Mouse (Mus musculus): Measurements from ENCODE around the gene Atg9a.
"Not testable (repeated sequence)": the region's sequence is repeated elsewhere in the genome, so short reads cannot be mapped to it uniquely, and the experiment has no call there.

Atg9a gene

DNA sequence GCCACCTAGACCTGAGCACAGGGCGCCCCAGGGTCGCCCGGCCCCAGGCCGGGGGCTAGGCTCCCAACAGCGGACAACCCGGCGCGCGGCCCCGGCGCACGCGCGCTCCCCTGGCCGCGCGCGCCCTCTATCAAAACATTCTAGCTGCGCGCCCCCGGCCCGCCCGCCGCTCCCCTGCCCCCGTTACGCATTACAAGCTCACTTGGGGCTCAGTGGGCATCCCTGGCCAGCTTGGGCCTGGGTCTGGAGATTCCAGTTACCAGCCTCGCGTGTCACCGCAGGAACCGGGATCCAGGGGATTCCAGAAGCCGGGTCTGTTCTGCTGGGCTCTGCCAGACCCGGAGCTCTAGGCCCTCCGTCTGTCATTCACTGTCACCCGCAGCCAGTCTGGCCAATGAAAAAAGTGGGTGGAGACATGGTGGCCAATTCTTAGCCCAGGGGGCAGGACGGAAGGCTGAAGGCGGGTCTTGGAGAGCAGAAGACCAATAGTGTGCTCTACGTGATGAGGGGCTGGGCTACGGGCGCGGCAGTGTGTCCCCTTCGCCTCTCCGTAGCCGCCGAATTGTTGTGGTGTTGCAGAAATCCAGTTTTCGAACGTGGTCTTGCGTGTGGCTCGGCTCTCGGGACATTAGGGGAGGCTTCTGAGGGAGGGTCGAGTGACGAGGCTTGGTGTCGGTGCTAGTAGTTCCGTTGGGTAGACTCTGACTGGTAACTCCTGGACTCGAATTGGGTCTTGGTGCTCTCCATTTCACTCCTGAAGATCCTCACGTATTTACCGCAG lies at the start of gene Atg9a, which contains the start of gene Ankzf1:
TSS of gene Atg9a (minus strand) at position 575 of the 781 bp plus-strand sequence.
TSS of gene Ankzf1 (plus strand) at position 530 of the 781 bp plus-strand sequence.
- peak; percentile 76 for DNase-seq (ENCODE audit: low spot score)

DNA sequence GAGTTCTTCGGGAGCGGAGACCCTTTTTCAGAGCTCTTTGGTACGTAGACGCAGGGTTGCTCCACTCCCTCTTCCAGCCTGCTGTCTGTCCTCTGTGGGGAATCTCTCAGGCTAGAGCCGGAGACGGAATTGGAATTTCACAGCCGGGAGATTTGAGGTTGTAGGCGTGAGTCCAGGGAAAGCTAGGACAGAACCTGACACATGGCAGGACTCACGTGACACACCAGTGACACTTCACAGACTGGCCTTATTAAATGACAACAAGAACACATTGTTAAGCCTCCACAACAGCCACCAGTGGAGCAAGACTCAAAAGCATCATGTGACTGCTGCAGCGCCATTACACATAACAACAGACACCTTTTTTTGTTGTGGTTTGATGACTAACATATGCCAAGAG lies 47.6 kb upstream of the Atg9a start:
- no peak for DNase-seq (ENCODE audit: low spot score)

DNA sequence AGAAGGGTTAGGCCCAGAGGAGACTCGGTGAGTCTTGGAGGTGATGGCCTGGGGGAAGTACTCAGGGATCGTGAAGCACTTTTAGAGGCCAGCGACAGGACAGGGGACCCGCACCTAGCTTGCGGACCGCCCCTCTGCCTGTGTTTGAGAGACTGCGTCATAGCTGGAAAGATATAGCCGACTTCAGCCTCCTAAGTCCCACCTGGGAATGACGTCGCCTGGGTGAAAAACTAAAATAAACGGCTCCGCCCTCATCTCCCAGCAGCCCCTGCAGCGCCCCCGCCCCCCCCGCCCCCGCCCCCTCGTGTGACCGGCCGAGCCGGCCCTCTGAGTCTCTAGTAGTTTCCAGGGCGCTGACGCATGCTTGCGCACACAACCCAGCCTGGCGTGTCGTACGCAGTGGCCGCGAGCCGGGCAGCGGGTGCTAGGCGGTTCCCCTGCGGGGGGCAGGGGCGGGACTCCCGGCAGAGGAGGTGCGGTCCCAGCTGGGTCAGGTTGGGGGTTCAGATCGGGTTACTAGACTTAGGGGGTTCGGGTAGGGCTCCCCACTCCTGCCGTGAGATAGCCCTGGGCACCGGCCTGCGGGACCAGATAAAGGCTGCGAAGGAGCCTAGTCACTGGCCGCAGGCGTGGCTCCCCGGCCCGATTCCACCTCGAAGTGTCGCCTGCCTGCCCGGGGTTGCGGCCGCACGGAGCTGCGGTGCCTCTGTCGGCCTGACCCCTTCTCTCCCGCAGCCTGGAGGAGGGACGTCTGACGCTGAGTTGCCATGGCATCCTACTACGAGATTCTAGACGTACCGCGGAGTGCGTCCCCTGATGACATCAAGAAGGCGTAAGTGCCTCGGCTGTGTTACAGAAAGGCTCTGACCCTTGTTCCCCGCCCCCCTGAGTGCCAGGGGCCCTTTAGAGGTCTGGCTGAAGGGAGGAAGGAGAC lies 44.4 kb upstream of the Atg9a start, which contains the start of gene Dnajb2:
TSS of gene Dnajb2 (plus strand) at position 290 of the 934 bp plus-strand sequence.
- DNase-seq (ENCODE audit: low spot score) = peak; percentile 81

DNA sequence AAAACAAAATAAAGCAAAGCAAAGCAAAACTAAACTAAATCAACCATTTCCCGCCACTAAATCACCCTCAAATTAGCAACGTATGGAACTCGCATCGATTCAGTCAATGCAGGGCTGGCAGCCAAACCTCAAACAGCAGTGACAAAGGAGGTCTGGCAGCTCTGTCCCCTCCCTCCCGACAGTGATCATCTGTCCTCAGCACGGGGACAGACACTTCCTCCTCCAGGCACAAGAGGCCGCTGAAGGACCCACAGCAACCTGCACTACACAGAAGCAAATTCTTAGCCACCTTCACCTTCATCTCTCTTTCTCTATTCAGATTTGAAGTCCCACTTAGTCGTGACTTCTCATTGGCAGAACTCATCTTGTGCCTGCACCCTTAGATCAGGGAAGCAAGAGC lies 42.6 kb upstream of the Atg9a start:
- no peak for DNase-seq (ENCODE audit: low spot score)

DNA sequence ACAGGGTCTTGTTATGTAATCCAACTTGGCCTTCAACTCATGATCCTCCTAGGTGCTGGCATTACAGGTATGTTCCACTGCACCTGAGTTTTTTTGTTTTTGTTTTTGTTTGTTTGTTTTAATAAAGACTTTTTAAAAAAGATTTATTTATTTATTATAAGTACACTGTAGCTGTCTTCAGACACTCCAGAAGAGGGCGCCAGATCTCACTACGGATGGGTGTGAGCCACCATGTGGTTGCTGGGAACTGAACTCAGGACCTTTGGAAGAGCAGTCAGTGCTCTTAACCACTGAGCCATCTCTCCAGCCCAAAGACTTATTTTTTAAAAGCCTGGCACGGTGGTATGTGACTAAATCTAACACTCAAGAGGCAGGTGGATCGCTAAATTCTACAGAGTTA lies 40.5 kb upstream of the Atg9a start:
- not testable (repeated sequence) for DNase-seq (ENCODE audit: low spot score)

DNA sequence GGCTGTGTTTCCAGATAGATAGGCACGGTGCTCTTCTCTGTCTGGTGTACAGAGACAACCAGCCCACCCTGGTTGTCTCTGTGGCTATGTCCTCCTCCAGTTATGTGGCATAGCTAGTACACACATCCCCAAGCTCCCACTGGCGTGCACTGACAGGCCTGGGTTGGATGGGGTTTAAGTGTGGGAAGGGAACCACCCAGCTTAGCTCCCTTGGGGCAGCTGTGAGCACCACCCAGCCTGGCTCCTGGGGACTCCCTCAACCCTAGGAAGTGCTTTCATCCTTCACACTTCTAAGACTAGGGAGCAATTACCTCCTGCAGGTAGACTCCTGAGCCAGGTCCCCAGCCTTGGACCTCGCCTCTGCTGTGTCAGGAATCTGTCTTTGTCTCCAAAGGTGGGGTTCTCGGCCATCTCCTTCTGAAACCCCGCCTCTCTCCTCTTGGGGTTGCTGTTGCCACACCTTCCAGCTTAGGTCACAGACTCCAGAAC lies 39.7 kb upstream of the Atg9a start, which contains the start of gene A630095N17Rik:
TSS of gene A630095N17Rik (minus strand) at position 439 of the 489 bp plus-strand sequence.
- no peak for DNase-seq (ENCODE audit: low spot score)

DNA sequence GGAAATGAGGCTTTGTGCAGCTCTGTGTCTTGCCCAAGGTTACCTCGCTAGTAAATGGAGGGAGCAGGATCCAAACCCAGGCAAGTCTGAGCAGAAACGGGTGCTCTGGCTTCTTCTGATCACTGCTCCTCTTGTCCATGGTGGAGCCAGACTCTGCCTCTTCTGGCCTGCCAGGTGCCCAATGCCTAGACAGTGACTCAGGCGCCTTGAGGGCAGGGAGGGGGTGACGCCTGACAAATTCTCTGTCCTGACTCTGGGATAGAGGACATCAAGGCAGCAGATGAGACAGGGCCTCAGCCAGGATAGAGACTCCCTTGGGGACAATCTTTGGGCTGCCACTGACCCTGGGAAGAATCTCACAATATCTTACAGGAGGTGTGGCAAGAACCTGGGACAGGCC lies 39.2 kb upstream of the Atg9a start:
- no peak for DNase-seq (ENCODE audit: low spot score)

DNA sequence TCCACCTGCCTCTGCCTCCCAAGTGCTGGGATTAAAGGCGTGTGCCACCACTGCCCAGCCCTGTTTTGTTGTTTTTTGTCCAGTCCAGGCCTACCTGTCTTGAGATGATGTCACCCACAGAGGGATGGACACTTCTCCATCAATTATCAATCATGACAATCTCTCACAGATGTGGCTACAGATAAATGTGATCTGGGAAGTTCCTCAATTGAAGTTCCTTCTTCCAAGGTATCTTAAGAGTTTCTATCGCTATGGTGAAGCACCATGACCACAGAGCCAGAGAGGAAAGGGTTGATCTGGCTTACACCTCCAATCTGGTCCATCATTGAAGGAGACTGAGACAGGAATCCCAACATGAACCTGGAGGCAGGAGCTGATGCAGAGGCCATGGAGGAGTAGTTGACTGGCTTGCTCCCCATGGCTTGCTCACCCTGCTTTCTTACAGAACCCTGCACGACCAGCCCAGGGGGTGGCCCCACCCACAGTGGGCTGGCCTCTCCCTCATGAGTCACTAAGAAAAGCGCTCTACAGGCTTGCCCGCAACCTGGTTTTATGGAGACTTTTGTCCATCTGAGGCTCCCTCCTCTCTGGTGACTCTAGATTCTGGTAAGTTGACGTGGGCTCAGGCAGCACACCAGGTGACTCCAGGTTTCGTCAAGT lies 38.5 kb upstream of the Atg9a start:
- no peak for DNase-seq (ENCODE audit: low spot score)

DNA sequence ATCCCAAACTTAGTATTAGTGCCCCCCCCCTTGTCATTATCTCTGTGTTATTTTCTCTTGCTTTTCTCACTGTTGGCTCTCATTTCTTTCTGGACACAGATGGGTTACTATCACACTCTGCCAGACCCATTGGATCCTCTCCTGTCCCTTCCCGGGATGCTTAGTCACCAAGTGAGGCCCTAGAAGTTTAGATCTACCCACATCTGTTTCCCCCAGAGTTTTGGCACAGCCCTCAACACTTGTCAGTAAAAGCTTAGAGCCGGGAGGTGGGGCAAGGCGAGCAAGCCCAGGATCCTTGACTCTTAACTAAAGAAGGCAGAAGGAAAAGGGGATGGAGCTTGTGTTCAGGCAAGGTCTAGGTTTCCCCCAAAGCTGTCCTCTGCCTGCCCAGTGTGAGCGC lies 37.2 kb upstream of the Atg9a start:
- DNase-seq (ENCODE audit: low spot score) = no peak

DNA sequence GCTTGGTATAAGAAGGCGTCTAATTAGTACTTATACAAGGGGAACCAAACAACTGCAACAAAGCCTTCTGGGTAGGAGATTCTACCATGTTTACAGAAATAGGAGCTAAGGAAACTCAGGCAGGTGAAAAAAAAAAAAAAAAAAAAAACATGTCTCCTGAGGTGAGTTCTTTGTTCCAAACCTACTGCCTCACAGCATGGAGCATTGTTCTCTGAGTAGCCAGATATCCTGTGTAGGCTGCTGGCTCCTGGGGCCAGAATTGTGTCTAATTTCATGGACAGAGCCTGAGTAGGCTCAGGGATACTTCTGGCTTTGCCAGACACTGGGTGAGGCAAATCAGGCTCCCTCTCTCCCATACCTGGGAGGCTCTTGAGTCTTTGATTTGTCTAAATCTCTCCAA lies 35.7 kb upstream of the Atg9a start:
- DNase-seq (ENCODE audit: low spot score) = no peak

DNA sequence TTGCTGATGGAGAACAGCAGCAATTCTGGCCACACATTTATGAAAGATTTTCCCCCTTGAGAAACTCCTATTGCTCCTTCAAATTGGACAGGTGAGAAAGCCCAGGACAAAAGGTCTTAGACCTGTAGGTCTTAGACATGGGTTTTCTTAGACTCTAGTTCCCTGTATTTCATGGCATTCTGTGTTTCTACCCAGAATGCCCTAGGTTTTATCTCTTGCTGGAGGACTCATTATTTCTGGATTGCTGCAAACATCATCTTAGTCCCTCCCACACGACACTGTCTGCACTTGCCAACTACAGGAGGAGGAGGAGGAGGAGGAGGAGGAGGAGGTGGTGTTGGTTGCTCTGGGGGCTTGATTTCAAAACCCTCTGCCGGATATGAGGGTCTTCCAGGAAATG lies 34.1 kb upstream of the Atg9a start:
- no peak for DNase-seq (ENCODE audit: low spot score)

DNA sequence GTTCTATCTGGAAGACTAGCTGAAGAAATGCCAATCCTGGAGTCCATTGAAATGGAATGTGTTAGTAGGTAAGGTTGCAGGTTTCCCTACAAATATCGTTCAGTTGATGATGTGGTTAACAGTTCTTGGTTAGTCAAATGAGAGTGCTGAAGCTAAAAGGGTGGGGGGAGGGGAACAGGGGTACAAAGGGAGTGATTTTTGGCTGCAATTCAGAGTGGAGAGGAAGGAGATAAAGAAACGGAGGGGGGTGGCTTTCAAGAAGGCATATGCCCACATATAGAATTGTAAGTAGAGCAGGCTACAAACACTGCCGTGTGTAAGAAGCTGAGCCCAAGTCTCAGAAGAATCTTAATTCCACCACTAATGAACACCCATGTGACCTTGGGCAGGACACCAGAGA lies 33.5 kb upstream of the Atg9a start:
- DNase-seq (ENCODE audit: low spot score) = no peak

DNA sequence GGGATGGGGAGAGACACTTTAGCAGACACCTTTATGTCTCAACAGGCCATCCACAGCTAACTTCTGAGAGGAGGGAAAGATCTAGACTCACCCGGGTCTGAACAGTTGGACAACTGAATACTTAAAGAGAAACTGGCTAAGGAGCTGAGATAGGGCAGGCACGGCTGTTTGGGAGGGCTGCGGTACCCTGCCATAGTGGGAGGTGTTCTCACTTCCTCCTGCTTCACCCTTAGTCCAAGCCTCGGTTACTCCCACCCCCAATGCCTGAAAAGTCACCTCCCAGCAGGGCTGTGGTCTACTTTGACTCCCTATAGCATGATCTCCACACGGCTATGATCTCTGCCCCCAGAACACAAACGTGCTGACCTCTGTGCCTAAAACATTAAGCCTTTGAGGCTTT lies 31.5 kb upstream of the Atg9a start:
- DNase-seq (ENCODE audit: low spot score) = no peak

DNA sequence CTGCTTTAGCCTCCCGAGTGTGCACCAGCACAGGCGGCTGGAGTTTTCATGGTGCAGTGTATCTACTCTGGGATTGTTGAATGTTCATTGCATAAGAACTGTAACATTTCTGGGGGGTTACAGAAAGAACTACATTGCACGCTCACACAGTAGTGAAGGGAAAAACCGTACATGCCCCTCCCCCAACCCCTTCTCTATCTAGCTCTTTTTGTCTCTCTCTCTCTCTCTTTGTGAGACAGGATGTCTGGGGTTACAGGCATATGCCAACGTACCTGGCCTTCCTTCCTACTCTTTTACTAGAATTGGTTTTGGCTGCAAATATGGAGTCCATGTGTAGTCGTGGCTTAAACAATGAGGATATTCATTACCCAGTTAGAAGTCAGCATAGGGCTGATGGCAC lies 30.9 kb upstream of the Atg9a start:
- DNase-seq (ENCODE audit: low spot score) = no peak

DNA sequence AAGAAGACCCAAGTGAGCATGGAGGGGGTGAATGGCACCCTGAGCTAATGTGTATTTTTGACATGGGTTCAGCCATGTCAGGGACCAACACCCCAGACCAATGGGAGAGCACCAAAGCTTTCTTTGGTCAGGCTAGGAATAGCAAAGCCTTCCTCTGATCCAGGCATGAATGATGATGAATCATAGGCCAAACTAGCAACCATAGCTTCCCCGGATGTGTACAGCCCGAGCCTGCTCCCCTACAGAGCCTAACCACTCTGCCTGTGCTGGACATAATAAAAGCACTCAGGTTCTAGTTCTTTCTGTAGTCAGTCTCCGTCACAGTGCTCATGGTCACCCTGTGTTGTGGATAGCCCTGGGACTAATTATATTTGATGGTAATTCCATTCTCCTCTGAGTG lies 29.5 kb upstream of the Atg9a start:
- DNase-seq (ENCODE audit: low spot score) = no peak

DNA sequence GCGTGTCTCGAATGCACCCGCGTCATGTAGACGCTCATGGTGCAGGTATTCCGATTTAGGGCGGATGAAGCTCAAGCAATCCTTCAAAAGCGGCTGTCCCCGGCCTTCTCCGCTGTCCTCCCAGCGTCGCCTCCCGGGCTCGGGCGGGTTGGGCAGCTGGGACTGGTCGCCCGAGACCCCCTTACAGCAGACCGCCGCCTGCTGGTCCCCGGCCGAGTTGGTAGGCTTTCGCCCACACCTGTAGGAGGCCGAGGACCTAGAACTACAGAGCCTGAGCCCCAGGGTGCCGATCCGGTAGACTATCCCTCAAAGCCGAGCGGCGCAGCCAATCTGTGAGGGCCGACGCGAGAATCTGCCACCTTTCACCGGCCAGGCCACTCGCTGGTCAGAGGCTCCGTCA lies 27.5 kb upstream of the Atg9a start, which contains the start of gene Tuba4a:
TSS of gene Tuba4a (minus strand) at position 335 of the 400 bp plus-strand sequence.
- DNase-seq (ENCODE audit: low spot score) = no peak

DNA sequence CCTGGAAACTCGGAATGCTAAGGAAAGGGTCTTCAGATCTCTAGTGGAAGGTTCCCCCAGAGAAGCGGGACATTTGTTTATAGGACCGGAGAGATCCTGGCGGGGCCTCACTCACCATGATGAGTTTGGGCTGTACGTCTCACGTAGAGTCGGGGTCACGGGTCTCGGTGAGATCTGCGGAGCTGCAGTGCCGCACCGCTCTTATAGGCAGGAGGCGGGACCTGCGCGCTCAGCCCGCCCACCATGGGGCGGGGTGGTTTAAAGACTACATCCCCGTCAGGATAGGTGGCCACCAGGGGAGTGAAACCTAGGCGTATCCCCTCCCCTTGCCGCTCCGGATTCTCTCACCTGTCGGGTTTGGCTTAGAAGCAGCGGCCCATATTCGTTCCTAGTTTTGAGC lies 27.1 kb upstream of the Atg9a start:
- peak; percentile 87 for DNase-seq (ENCODE audit: low spot score)

DNA sequence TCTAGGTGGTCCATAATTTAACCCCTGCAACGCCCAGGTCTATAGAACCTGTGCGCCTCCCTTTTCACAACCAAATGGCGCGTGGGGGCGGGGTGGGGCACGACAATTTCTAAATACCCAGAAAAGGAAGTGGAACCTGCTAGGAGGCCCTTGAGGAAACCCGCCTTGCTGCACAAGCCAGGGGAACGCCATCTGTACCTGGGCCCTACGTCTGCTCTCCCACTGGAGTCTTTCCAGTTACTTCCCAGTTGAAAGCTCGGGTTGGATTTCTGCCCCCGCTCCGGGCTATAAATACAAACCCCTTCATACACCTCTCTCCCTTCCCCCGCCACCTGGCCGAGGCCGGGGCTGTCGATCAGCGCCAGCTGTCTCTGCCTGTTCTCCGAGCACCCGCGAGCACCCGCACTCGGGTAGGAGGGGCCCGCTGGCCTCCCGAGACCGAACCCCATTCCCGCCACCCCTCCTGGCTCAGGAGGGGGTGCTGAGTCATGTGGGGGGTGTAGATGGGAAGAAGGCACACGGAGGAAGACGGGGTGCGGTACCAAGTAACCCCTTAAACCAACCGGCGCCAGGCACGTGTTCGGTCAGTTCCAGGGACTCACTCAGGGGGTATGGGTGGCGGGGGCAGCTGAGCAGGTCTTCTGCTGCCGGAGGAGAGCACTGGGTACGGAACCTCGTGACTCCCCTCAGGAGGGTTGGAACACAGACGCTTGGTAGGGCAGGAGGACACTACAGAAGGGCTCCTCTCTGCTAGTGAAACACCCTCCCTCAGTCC lies 26.4 kb upstream of the Atg9a start:
- DNase-seq (ENCODE audit: low spot score) = peak; percentile 42

DNA sequence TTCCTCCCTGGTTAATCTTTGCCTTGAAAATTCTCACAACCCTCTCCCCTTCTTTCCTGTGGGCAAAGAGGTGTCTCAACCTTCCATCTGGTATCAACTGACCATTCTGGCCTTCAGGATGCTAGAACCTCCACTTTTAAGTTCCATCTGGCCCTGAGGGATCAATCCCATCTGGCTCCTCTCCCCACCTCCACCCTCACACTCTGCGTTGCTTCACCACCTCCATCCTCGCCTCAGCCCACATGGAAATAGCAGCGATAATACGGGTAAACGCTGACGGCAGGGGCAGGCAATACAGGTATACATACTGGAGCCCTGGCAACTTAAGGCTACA lies 25.9 kb upstream of the Atg9a start:
- no peak for DNase-seq (ENCODE audit: low spot score)

DNA sequence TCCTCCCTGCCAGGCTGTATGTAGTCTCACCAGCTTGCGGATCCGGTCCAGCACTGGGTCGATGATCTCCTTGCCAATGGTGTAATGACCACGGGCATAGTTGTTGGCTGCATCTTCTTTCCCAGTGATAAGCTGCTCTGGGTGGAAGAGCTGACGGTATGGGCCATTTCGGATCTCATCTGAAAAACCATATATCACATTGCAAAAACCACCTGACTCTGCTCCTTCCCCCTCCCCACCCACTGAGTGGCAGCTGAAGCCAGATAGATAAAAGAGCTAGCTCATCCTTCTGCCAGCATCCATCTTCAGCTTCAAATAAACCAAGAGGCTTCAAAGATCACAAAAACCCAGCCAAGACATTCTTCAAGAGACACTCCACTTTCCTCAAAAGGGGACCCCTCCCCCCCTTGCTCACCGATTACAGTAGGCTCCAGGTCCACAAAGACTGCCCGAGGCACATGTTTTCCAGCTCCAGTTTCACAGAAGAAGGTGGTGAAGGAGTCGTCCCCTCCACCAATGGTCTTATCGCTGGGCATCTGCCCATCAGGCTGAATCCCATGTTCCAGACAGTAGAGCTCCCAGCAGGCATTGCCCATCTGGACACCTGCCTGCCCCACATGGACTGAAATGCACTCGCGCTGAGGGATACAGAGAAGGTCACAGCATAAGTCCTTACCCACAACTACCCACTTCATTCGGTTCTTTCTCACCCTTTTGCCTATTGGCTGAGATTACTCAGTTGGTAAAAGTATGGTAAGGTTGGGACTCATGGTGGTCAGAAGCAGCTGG lies 25.0 kb upstream of the Atg9a start:
- no peak for DNase-seq (ENCODE audit: low spot score)

DNA sequence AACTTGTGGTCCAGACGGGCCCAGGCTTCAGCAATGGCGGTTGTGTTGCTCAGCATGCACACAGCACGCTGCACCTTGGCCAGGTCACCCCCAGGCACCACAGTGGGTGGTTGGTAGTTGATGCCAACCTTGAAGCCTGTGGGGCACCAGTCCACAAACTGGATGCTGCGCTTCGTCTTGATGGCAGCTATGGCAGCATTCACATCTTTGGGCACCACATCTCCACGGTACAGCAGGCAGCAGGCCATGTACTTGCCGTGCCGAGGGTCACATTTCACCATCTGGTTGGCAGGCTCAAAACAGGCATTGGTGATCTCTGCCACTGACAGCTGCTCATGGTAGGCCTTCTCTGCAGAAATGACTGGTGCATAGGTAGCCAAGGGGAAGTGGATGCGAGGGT lies 23.8 kb upstream of the Atg9a start:
- DNase-seq (ENCODE audit: low spot score) = no peak
